In the genomic region with DNA sequence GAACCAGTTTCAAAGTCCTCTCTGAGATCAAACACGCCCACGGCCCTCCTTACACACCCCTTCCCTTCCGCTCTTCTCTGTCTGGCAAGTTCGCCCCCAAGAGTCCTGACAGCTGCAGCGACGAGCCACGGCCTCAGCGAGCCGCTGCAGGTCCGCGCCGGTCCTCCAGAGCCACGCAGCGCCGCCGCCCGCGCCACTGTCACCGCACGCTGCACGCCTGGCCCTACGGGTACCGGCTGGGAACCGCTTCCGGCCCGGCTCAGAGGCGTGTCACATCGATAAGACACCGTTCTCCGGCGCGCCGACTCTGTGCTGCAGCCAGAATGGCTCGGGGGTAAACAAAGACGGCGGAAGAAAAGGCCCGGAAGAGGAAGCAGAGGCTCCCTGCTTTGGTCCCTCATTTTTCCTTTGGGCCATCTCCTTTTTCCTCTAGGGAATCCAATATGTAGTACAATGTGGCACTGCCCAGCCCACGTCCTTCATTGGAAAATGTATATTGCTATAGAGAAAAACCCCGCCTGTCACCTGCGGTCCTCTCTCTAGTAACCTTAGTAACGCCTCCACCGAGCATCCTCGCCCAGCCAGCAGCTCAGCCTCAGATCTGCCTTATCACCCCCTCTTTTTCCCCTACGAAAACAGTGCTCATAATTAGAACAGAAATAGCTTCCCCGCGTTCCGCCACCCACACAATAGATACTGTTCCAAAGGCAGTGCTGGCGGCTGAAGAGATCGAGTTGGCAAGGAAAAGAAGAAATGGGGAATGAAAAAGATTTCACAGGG, we compare ENCODE assay signal across 8 mouse cellular contexts. TPM values are rescaled to one million over a fixed set of nuclear protein-coding genes. Genes with fewer than 3 reads are reported as not detected.
A peak's percentile ranks its signal among the peaks of the same experiment; 100 is the strongest.
DNase-seq lines count a peak whose midpoint lies in the region; ATAC-seq and TF ChIP-seq lines count a peak whose summit lies in the region.

A gene (minus strand): TSS at position 252 of the 780 bp plus-strand sequence.

- no peak; the same call in 1 of the 2 replicates for TF ChIP-seq POLR2A in cortical plate, adult 2 months (IDR thresholded peaks at IDR 0.05; ENCODE audit: extremely low read depth, insufficient read depth, low read length)

- peak; percentile 87 for ATAC-seq in activated CD4-positive, CD25-positive, alpha-beta regulatory T cell, adult 4 months
- ATAC-seq in megakaryocyte-erythroid progenitor cell, adult 5-6 weeks (replicated peaks; ENCODE audit: low FRiP score, low TSS enrichment, poor library complexity, severe bottlenecking): peak; percentile 98

- intact Hi-C loops in left cerebral cortex, postnatal 10 days (cut with DNase I): loop anchor here (2.0 kb wide), 1 partner anchor 41 kb away; a partner anchor contains a TSS

- peak within 1 kb of the TSS; percentile 95 for H3K27ac ChIP-seq in cortical plate, adult 2 months (ENCODE audit: insufficient read depth, low read length)

- TF ChIP-seq CTCF in cortical plate, adult 2 months (IDR thresholded peaks at IDR 0.05; ENCODE audit: extremely low read depth, insufficient read depth, low read length): peak; percentile 28; the same call in 1 of the 2 replicates

- H3K4me1 ChIP-seq in cortical plate, adult 2 months (ENCODE audit: control insufficient read depth, insufficient read depth, low read length): peaks cover 2% of the 10 kb centered on the region; the same call in 1 of the 2 replicates

- H3K4me3 ChIP-seq in cortical plate, adult 2 months (ENCODE audit: insufficient read depth, low read length): peak within 1 kb of the TSS; percentile 55

- DNase-seq in gastrocnemius, postnatal 10 days: peak; percentile 92
- DNase-seq in induced T-regulatory cell, adult 2 months (ENCODE audit: low read depth): peak; percentile 94
- peak; percentile 92 to 96 for DNase-seq in left cerebral cortex, postnatal 10 days (ENCODE audit: extremely low spot score in 1 of 2, low spot score in 2 of 2)
- peak; percentile 96 for DNase-seq in right cerebral cortex, postnatal 25 days
- DNase-seq in urinary bladder, postnatal 4 days (ENCODE audit: low spot score in 2 of 2): peak; percentile 90 to 94

RNA-seq across cellular contexts. Expression of the gene that starts here (rescaled TPM):
- polyA plus RNA-seq in activated CD4-positive, CD25-positive, alpha-beta regulatory T cell, adult 4 months (2017; shearing (Covaris generic)): 10 to 100 TPM; 25.6 to 33.2 TPM
- polyA plus RNA-seq in cortical plate, adult 2 months (2012; rRNA removed): 21.4 and 24.9 TPM in 2 replicates
- 10 to 100 TPM; 10.1 to 10.7 TPM for total RNA-seq in gastrocnemius, postnatal 10 days (2021)
- 10 to 100 TPM; 15.7 to 16.0 TPM for total RNA-seq in left cerebral cortex, postnatal 10 days (2021)
- total RNA-seq in megakaryocyte-erythroid progenitor cell, adult 5-6 weeks (2014; fragmentation: Nextera tagmentation): 27.1 and 38.3 TPM in 2 replicates
- total RNA-seq in megakaryocyte-erythroid progenitor cell, adult 5-6 weeks (2017): 38.5 and 49.8 TPM in 2 replicates

Comparison
In these comparisons a context has a peak if more than half of its experiments do, and no peak if none do; other contexts are left out.
1. Peak in every context shown above with its lines: DNase-seq, ATAC-seq, H3K4me3 ChIP-seq and H3K27ac ChIP-seq.